Mouse (Mus musculus) embryonic facial prominence, embryonic 11.5 days (tissue): ENCODE measurements around the gene Dse. TPM values are rescaled to one million over a fixed set of nuclear protein-coding genes. Genes with fewer than 3 reads are reported as not detected.

ENCODE experiments used
- ATAC-seq: fragments of 200-750 bp; cut with Nextera tagmentation; replicated peaks from 2 replicates; pipeline ENCODE4 v1.8.0; 2017; ENCODE audit warnings: low read depth; ENCODE audit not compliant: insufficient number of reproducible peaks, low FRiP score, low TSS enrichment
- DNase-seq: peaks from one replicate; pipeline ENCODE4 v3.0.0-alpha.2; 2015; ENCODE audit warnings: low spot score
- H3K27ac ChIP-seq: fragments of 300-500 bp; sonication (generic); replicated peaks from 2 replicates; pipeline ENCODE4 v1.5.1; 2014; ENCODE audit warnings: mild to moderate bottlenecking, low read depth, low read length, control low read depth
- H3K27me3 ChIP-seq: fragments of 300-500 bp; sonication (generic); 2 replicates; pipeline ENCODE4 v1.6.1; 2014; ENCODE audit warnings: mild to moderate bottlenecking, low read length, moderate library complexity, mixed read lengths; ENCODE audit not compliant: control insufficient read depth, insufficient read depth
- H3K36me3 ChIP-seq: fragments of 300-500 bp; sonication (generic); replicated peaks from 2 replicates; pipeline ENCODE4 v1.6.1; 2014; ENCODE audit warnings: low read depth, mild to moderate bottlenecking, low read length, moderate library complexity, mixed read lengths; ENCODE audit not compliant: control insufficient read depth, insufficient read depth
- H3K4me1 ChIP-seq: fragments of 300-500 bp; sonication (generic); 2 replicates; pipeline ENCODE4 v1.6.1; 2014; ENCODE audit warnings: low read length, mixed read lengths; ENCODE audit not compliant: control insufficient read depth, insufficient read depth
- H3K4me2 ChIP-seq: fragments of 300-500 bp; sonication (generic); 2 replicates; pipeline ENCODE4 v1.6.1; 2014; ENCODE audit warnings: low read depth, mild to moderate bottlenecking, control low read depth, low read length, moderate library complexity
- H3K4me3 ChIP-seq: fragments of 300-500 bp; sonication (generic); 2 replicates; pipeline ENCODE4 v1.5.1; 2014; ENCODE audit warnings: low read depth, low read length, control low read depth
- H3K9ac ChIP-seq: fragments of 300-500 bp; sonication (generic); replicated peaks from 2 replicates; pipeline ENCODE4 v1.6.1; 2014; ENCODE audit warnings: mild to moderate bottlenecking, control low read depth, low read length
- H3K9me3 ChIP-seq: fragments of 300-500 bp; sonication (generic); replicated peaks from 2 replicates; pipeline ENCODE4 v1.6.1; 2016; ENCODE audit warnings: mild to moderate bottlenecking, low read length, inconsistent platforms, mixed read lengths; ENCODE audit not compliant: control insufficient read depth
- WGBS: fragments of 180-500 bp; shearing (Covaris S2); extraction: QIAGEN DNeasy Blood & Tissue Kit; methylation state at CpG from one replicate; pipeline ENCODE4 v1.1.7; 2014; 5-methylcytosine and 5-hydroxymethylcytosine counted together
- polyA plus RNA-seq: library from polyadenylated mRNA; unstranded; fragments of >200 nt; fragmentation: Nextera tagmentation; extraction: Ambion mirVana; gene quantifications from 2 replicates; pipeline ENCODE4 v1.2.1, GENCODE M21; 2014

Dse gene
- polyA plus RNA-seq, 1 experiment from 2014 or later, result 45.1 TPM

DNA sequence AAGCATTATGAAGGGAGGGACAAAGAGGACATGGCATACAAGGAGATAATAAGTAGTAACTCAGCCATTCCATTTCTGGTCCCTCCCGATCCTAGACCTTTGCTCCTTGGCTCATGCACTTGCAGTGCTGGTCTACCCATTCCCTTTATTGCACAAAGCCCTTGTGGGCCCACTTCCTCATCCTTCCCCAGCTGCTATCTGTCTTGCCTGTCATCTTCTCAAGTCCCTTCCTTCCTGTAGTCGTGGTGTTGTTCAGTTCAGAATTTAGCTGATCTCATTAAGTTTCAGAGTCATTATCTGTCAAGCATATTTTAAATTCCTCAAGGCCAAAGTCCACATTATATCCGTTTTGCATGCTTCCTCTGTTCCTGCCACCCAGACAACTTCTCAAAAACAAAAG is 9.5 kb downstream of the Dse start:
- WGBS, result 42% methylated on average over 3 of the region's 3 CpGs
- H3K9me3 ChIP-seq, result no peaks in the 10 kb centered on the region
- no peaks in the 10 kb centered on the region; the same call in 1 of the 2 replicates for H3K4me1 ChIP-seq
- DNase-seq (no peak), ATAC-seq (no peak)
- no peaks in the 10 kb centered on the region for H3K27me3 ChIP-seq
- H3K9ac ChIP-seq, result no peak overlapping the region
- no peak overlapping the region for H3K27ac ChIP-seq
- no peak overlapping the region for H3K4me2 ChIP-seq
- no peaks in the 10 kb centered on the region for H3K36me3 ChIP-seq
- no peak overlapping the region for H3K4me3 ChIP-seq

- no peaks in the 10 kb centered on the region for H3K36me3 ChIP-seq
- no peaks in the 10 kb centered on the region for H3K27me3 ChIP-seq
- no peak overlapping the region for H3K4me2 ChIP-seq
- H3K4me3 ChIP-seq, result no peak overlapping the region
- no peaks in the 10 kb centered on the region for H3K9me3 ChIP-seq
- DNase-seq (no peak), ATAC-seq (no peak)
- no peak overlapping the region for H3K9ac ChIP-seq
- WGBS, result 83% methylated on average over 3 of the region's 3 CpGs
- no peaks in the 10 kb centered on the region; the same call in 1 of the 2 replicates for H3K4me1 ChIP-seq
- H3K27ac ChIP-seq, result no peak overlapping the region
Observed at GRCm38 (mm10) chr10:34197269-34197668, 10.2 kb downstream of the Dse start.

- Histone ChIP-seq H3K4me2 (no peak overlapping the region), H3K9ac (no peak overlapping the region), H3K27me3 (no peaks in the 10 kb centered on the region), H3K4me1 (no peaks in the 10 kb centered on the region; the same call in 1 of the 2 replicates), H3K9me3 (no peaks in the 10 kb centered on the region), H3K4me3 (no peak overlapping the region), H3K36me3 (no peaks in the 10 kb centered on the region), H3K27ac (no peak overlapping the region)
- DNase-seq, result peak; percentile 45
- WGBS, result 54% methylated on average over 2 of the region's 2 CpGs
- ATAC-seq, result no peak; the same call in 1 of the 2 replicates
Observed at GRCm38 (mm10) chr10:34194957-34195356, 12.6 kb downstream of the Dse start.

- Histone ChIP-seq H3K4me1 (no peaks in the 10 kb centered on the region; the same call in 1 of the 2 replicates), H3K27ac (no peak overlapping the region), H3K9ac (no peak overlapping the region), H3K4me2 (no peak overlapping the region), H3K36me3 (no peaks in the 10 kb centered on the region), H3K4me3 (no peak overlapping the region), H3K9me3 (no peaks in the 10 kb centered on the region), H3K27me3 (no peaks in the 10 kb centered on the region)
- DNase-seq (no peak), ATAC-seq (no peak)
- WGBS, result 89% methylated on average over 5 of the region's 5 CpGs
Observed at GRCm38 (mm10) chr10:34194503-34194902, 13.0 kb downstream of the Dse start.

DNA sequence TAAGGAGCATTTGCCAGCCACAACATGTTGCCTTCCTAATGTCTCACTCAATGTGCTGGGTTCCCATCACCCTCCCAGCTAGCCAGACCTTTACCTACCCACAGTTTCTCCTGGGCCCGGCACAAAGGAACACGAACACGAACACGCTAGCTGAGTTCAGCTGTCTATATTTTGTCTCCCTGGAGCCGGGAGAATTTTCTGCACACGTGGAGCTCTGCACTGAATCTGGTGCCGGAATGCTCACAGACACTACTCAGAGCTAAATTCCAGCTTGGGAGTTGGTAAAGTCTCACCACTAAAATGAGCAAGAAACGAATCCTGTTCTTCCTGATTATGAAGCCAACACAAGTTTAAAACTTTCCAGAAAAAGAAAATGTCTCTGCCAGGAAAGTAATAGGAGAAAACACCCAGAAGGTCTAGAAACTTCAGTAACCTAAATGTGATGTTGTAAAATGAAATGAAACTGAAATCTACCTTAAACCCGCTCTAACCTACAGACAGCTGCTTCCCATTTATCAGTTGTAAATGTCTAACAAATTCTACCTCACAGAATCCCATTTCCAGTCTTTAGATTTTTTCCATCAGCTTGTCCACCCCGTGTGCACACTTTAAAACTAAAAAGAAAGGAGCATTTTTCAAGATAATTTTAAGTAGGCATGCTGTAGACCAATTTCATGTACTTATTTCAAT is 20.8 kb downstream of the Dse start:
- Histone ChIP-seq H3K36me3 (no peaks in the 10 kb centered on the region), H3K27ac (peak overlapping the region; percentile 70), H3K9me3 (no peaks in the 10 kb centered on the region), H3K27me3 (no peaks in the 10 kb centered on the region), H3K4me3 (no peak overlapping the region), H3K4me1 (no peaks in the 10 kb centered on the region), H3K4me2 (no peak overlapping the region), H3K9ac (no peak overlapping the region)
- ATAC-seq (no peak), DNase-seq (peak; percentile 47)
- WGBS, result 38% methylated on average over 10 of the region's 10 CpGs

DNA sequence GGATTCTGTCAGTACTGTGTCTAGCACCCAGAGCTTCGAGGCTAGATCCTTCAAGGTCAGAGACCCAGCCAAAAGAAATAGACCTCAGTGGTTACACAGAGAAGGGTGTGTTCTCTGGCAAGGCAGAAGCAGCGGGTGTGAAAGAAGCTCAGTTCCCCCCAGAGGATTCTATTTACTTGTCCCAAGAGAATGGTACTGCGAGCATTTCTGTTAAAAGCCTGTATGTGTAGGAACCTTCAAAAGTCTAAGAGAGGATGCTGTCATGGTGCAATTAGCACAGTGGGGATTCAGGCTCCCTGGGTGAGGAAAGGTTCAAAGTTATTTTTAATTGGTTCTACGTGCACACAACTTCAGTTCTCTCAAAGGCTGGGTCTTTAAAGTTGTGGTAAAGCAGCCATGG is 22.0 kb downstream of the Dse start:
- H3K27me3 ChIP-seq, result no peaks in the 10 kb centered on the region
- no peak for ATAC-seq
- H3K4me1 ChIP-seq, result no peaks in the 10 kb centered on the region
- no peak overlapping the region for H3K4me2 ChIP-seq
- WGBS, result 33% methylated on average over 4 of the region's 4 CpGs
- no peak for DNase-seq
- H3K4me3 ChIP-seq, result no peak overlapping the region
- H3K36me3 ChIP-seq, result no peaks in the 10 kb centered on the region
- no peaks in the 10 kb centered on the region for H3K9me3 ChIP-seq
- H3K9ac ChIP-seq, result no peak overlapping the region
- H3K27ac ChIP-seq, result no peak overlapping the region; the same call in 1 of the 2 replicates

DNA sequence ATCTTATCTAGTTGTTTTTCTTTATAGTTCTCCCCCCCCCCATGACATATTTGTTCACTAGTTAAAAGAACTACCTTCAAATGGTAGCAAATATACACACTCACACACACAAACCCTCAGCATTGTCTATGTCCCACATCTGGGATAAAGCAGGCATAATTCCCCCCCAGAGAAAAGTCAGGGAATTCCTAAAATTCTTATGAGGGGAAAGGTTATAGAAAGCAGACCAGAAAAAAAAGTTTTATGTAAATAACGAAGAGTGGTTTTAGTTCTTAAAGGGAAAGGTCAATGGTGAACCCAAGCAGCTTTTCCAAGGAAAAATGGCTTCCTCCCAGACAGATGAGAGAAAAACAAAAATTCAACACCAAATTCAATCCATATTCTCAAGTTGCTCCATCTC is 22.6 kb downstream of the Dse start:
- WGBS, result 24% methylated on average over 1 of the region's 1 CpGs
- H3K4me1 ChIP-seq, result no peaks in the 10 kb centered on the region
- H3K9ac ChIP-seq, result no peak overlapping the region
- no peaks in the 10 kb centered on the region for H3K9me3 ChIP-seq
- peak; percentile 63 for DNase-seq
- ATAC-seq, result no peak
- H3K36me3 ChIP-seq, result no peaks in the 10 kb centered on the region
- no peaks in the 10 kb centered on the region for H3K27me3 ChIP-seq
- no peak overlapping the region for H3K27ac ChIP-seq
- H3K4me2 ChIP-seq, result no peak overlapping the region
- H3K4me3 ChIP-seq, result no peak overlapping the region

GRCm38 (mm10) chr10:34183731-34184130 is 23.8 kb downstream of the Dse start:
- H3K4me1 ChIP-seq, result no peaks in the 10 kb centered on the region
- no peaks in the 10 kb centered on the region for H3K27me3 ChIP-seq
- H3K27ac ChIP-seq, result no peak overlapping the region
- ATAC-seq (no peak), DNase-seq (no peak)
- no peak overlapping the region for H3K4me3 ChIP-seq
- H3K9ac ChIP-seq, result no peak overlapping the region
- no peaks in the 10 kb centered on the region for H3K36me3 ChIP-seq
- no peak overlapping the region for H3K4me2 ChIP-seq
- no peaks in the 10 kb centered on the region for H3K9me3 ChIP-seq
- WGBS, result 88% methylated on average over 7 of the region's 7 CpGs
